In the genomic region with DNA sequence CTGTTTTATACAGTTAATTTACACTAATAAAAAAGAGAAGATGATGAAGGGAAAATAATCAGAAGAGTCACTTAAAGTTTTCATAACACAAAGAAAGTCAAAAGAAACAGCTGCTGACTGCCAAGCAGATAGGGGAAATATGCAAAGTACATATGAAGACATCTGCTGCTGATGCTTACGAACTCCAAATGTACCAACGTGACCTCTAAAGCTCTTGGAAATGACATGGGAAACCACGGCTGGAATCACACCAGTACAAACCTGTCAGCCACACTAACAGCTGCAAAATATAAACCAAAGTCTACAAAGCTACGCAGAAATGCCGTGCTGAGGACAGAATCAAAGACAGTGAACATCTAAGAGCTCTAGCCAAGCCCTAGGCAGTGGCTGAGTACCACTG, we compare ENCODE assay signal across 14 mouse cellular contexts.
"Had no signal": no experiment of that assay in that cellular context is flagged by ENCODE, and none has a peak within 500 bp of the region (broad histone marks: within the 10 kb centered on the region; RNA-seq: fewer than 3 reads in every experiment).

No protein-coding gene starts in this region.

- H3K4me2 ChIP-seq: limb, embryonic 13.5 days; liver, embryonic 12.5 days; liver, embryonic 15.5 days; midbrain, embryonic 11.5 days had no signal

- H3K27me3 ChIP-seq: limb, embryonic 13.5 days; liver, embryonic 12.5 days; liver, embryonic 15.5 days had no signal

- H3K4me3 ChIP-seq: limb, embryonic 10.5 days; limb, embryonic 13.5 days; liver, embryonic 12.5 days; liver, embryonic 15.5 days had no signal

- H3K9ac ChIP-seq: limb, embryonic 13.5 days; liver, embryonic 12.5 days; liver, embryonic 15.5 days had no signal

- H3K9me3 ChIP-seq: limb, embryonic 10.5 days; liver, embryonic 12.5 days; liver, embryonic 15.5 days had no signal

- DNase-seq: kidney, adult 18-20 months; kidney, adult 9 months; kidney, postnatal 14 days; kidney, postnatal 4 days; liver; lung, adult 2 months; thymus, postnatal 4 days had no signal

- H3K27ac ChIP-seq: limb, embryonic 10.5 days; limb, embryonic 13.5 days; liver, embryonic 12.5 days; liver, embryonic 15.5 days; stomach, postnatal 0 days had no signal

- H3K4me1 ChIP-seq: limb, embryonic 10.5 days; limb, embryonic 13.5 days had no signal

- ATAC-seq: intestine, embryonic 16.5 days; liver, embryonic 12.5 days had no signal

- H3K36me3 ChIP-seq: liver, embryonic 15.5 days had no signal
